Mouse (Mus musculus): ENCODE measurements around the gene Tpk1. TPM values are rescaled to one million over a fixed set of nuclear protein-coding genes. Genes with fewer than 3 reads are reported as not detected.

Gene Tpk1
- total and polyA plus RNA-seq, 3 experiments = 3.5 to 12.6 TPM; not detected in 1

- H3K9ac ChIP-seq (ENCODE audit: control insufficient read depth, low read depth, low read length, poor library complexity, severe bottlenecking) = no peak overlapping the region
- DNase-seq (ENCODE audit: low read depth, low spot score) = no peak
- H3K36me3 ChIP-seq (ENCODE audit: control insufficient read depth in 1 of 2, insufficient read depth in 2 of 2, low read length in 2 of 2) = peaks cover 0 to 12% of the 10 kb centered on the region in 2 experiments; a peak in 2 of 4 replicates
- TF ChIP-seq SIN3A (IDR thresholded peaks at IDR 0.05; ENCODE audit: low read length) (no peak), CHD2 (IDR thresholded peaks at IDR 0.05; ENCODE audit: low read length) (no peak), POLR2AphosphoS5 (IDR thresholded peaks at IDR 0.05; ENCODE audit: borderline replicate concordance, low read depth, low read length) (no peak), HCFC1 (IDR thresholded peaks at IDR 0.05; ENCODE audit: low read depth, low read length) (no peak), KAT2A (conservative IDR thresholded peaks at IDR 0.05; ENCODE audit: low read depth, low read length) (no peak), ZC3H11A (IDR thresholded peaks at IDR 0.05; ENCODE audit: low read depth, low read length) (no peak), SMC3 (IDR thresholded peaks at IDR 0.05; ENCODE audit: low read depth, low read length) (no peak), E2F4 (IDR thresholded peaks at IDR 0.05; ENCODE audit: borderline replicate concordance, low read depth, low read length) (no peak), NRF1 (IDR thresholded peaks at IDR 0.05; ENCODE audit: insufficient read depth, low read depth, low read length, poor library complexity, severe bottlenecking) (no peak), MAX (IDR thresholded peaks at IDR 0.05; ENCODE audit: low read length) (no peak), UBTF (IDR thresholded peaks at IDR 0.05; ENCODE audit: borderline replicate concordance, insufficient read depth, low read depth, low read length) (no peak), EP300 (IDR thresholded peaks at IDR 0.05; ENCODE audit: low read depth in 1 of 2, low read length in 2 of 2) (no peak), TBP (IDR thresholded peaks at IDR 0.05; ENCODE audit: low read depth, low read length) (no peak), POLR2AphosphoS2 (IDR thresholded peaks at IDR 0.05; ENCODE audit: low read length) (no peak), RCOR1 (IDR thresholded peaks at IDR 0.05; ENCODE audit: low read depth, low read length) (no peak), POLR2A (IDR thresholded peaks at IDR 0.05; ENCODE audit: control insufficient read depth in 1 of 2, insufficient read depth in 1 of 2, low read depth in 1 of 2, low read length in 2 of 2, poor library complexity in 1 of 2) (no peak), ETS1 (IDR thresholded peaks at IDR 0.05; ENCODE audit: low read depth, low read length) (no peak), ZMIZ1 (IDR thresholded peaks at IDR 0.05; ENCODE audit: low read depth, low read length) (no peak), GABPA (IDR thresholded peaks at IDR 0.05; ENCODE audit: low read depth, low read length) (no peak)
- no peak overlapping the region for H3K27ac ChIP-seq (ENCODE audit: control insufficient read depth, low read depth, low read length)
- H3K9me3 ChIP-seq (replicated peaks; ENCODE audit: insufficient read depth, low read length) = no peaks in the 10 kb centered on the region
- H3K4me3 ChIP-seq (ENCODE audit: control insufficient read depth in 1 of 2, insufficient read depth in 1 of 2, low read depth in 2 of 2, low read length in 2 of 2) = no peak overlapping the region
- no peaks in the 10 kb centered on the region for H3K27me3 ChIP-seq (ENCODE audit: control insufficient read depth in 1 of 2, insufficient read depth in 2 of 2, low read length in 2 of 2)
- H3K4me1 ChIP-seq (ENCODE audit: control insufficient read depth in 1 of 2, insufficient read depth in 2 of 2, low read length in 2 of 2) = peaks cover 6 to 7% of the 10 kb centered on the region in 2 experiments; a peak in 3 of 4 replicates
- H3K79me2 ChIP-seq (ENCODE audit: control insufficient read depth, insufficient read depth, low read length, poor library complexity) = no peaks in the 10 kb centered on the region
Observed at GRCm38 (mm10) chr6:43528996-43529395, 137.1 kb downstream of the Tpk1 start.

GRCm38 (mm10) chr6:43525028-43525427 lies 141.1 kb downstream of the Tpk1 start:
- DNase-seq (ENCODE audit: low read depth, low spot score) = peak; percentile 58
- H3K27ac ChIP-seq (ENCODE audit: control insufficient read depth, low read depth, low read length) = peak overlapping the region; percentile 64
- TF ChIP-seq NELFE (IDR thresholded peaks at IDR 0.05; ENCODE audit: low read depth, low read length) (no peak), ZKSCAN1 (IDR thresholded peaks at IDR 0.05; ENCODE audit: low read depth, low read length) (no peak), GATA1 (IDR thresholded peaks at IDR 0.05; ENCODE audit: low read depth, low read length) (peak; percentile 82), POLR2AphosphoS2 (IDR thresholded peaks at IDR 0.05; ENCODE audit: low read length) (no peak), SMC3 (IDR thresholded peaks at IDR 0.05; ENCODE audit: low read depth, low read length) (no peak), ZC3H11A (IDR thresholded peaks at IDR 0.05; ENCODE audit: low read depth, low read length) (no peak), RCOR1 (IDR thresholded peaks at IDR 0.05; ENCODE audit: low read depth, low read length) (peak; percentile 57; the same call in 1 of the 2 replicates), POLR2A (IDR thresholded peaks at IDR 0.05; ENCODE audit: control insufficient read depth in 1 of 2, insufficient read depth in 1 of 2, low read depth in 1 of 2, low read length in 2 of 2, poor library complexity in 1 of 2) (no peak), HCFC1 (IDR thresholded peaks at IDR 0.05; ENCODE audit: low read depth, low read length) (no peak), TCF12 (IDR thresholded peaks at IDR 0.05; ENCODE audit: low read depth, low read length) (peak; percentile 89), TBP (IDR thresholded peaks at IDR 0.05; ENCODE audit: low read depth, low read length) (no peak), MXI1 (IDR thresholded peaks at IDR 0.05; ENCODE audit: low read depth, low read length) (no peak), JUND (IDR thresholded peaks at IDR 0.05; ENCODE audit: low read depth, low read length) (no peak), USF2 (IDR thresholded peaks at IDR 0.05; ENCODE audit: borderline replicate concordance in 1 of 2, insufficient read depth in 1 of 2, low read depth in 1 of 2, low read length in 2 of 2) (no peak), UBTF (IDR thresholded peaks at IDR 0.05; ENCODE audit: borderline replicate concordance, insufficient read depth, low read depth, low read length) (no peak), NRF1 (IDR thresholded peaks at IDR 0.05; ENCODE audit: insufficient read depth, low read depth, low read length, poor library complexity, severe bottlenecking) (no peak), MAZ (IDR thresholded peaks at IDR 0.05; ENCODE audit: low read depth, low read length) (no peak), ZNF384 (IDR thresholded peaks at IDR 0.05; ENCODE audit: low read depth, low read length) (no peak), MEF2A (IDR thresholded peaks at IDR 0.05; ENCODE audit: extremely low read depth, insufficient replicate concordance, low read depth, low read length, poor library complexity, severe bottlenecking) (peak; percentile 66; the same call in 1 of the 2 replicates), CHD1 (IDR thresholded peaks at IDR 0.05; ENCODE audit: low read depth, low read length) (no peak)

More at GRCm38 (mm10) chr6:43525028-43525427, 141.1 kb downstream of the Tpk1 start:
- H3K79me2 ChIP-seq (ENCODE audit: control insufficient read depth, insufficient read depth, low read length, poor library complexity) = no peaks in the 10 kb centered on the region
- H3K27me3 ChIP-seq (ENCODE audit: control insufficient read depth in 1 of 2, insufficient read depth in 2 of 2, low read length in 2 of 2) = no peaks in the 10 kb centered on the region
- no peak overlapping the region for H3K9ac ChIP-seq (ENCODE audit: control insufficient read depth, low read depth, low read length, poor library complexity, severe bottlenecking)
- peaks cover 6 to 8% of the 10 kb centered on the region in 2 experiments for H3K4me1 ChIP-seq (ENCODE audit: control insufficient read depth in 1 of 2, insufficient read depth in 2 of 2, low read length in 2 of 2)
- no peaks in the 10 kb centered on the region for H3K9me3 ChIP-seq (replicated peaks; ENCODE audit: insufficient read depth, low read length)
- no peak overlapping the region for H3K4me3 ChIP-seq (ENCODE audit: control insufficient read depth in 1 of 2, insufficient read depth in 1 of 2, low read depth in 2 of 2, low read length in 2 of 2)
- peaks cover 0 to 15% of the 10 kb centered on the region in 2 experiments; a peak in 2 of 4 replicates for H3K36me3 ChIP-seq (ENCODE audit: control insufficient read depth in 1 of 2, insufficient read depth in 2 of 2, low read length in 2 of 2)
